ENCODE assay signal across 29 mouse cellular contexts in genomic region chr1:54452116-54452515, GRCm38 (mm10).
"Had no signal": no experiment of that assay in that cellular context is flagged by ENCODE, and none has a peak within 500 bp of the region (broad histone marks: within the 10 kb centered on the region; RNA-seq: fewer than 3 reads in every experiment).

No protein-coding gene starts in this region.

- H3K4me1 ChIP-seq: limb, embryonic 10.5 days; limb, embryonic 12.5 days; limb, embryonic 13.5 days; limb, embryonic 15.5 days; liver, embryonic 12.5 days; liver, embryonic 13.5 days; liver, embryonic 15.5 days; lung, embryonic 15.5 days; midbrain, embryonic 12.5 days; midbrain, embryonic 13.5 days; midbrain, embryonic 15.5 days had no signal

- DNase-seq: liver; liver, embryonic 13.5 days; liver, postnatal 0 days; lung, adult 18-20 months; lung, adult 2 months; lung, embryonic 14.5 days; lung, postnatal 10 days; lung, postnatal 14 days; lung, postnatal 36 days; lung, postnatal 4 days; midbrain, embryonic 14.5 days had no signal

- H3K9me3 ChIP-seq: limb, embryonic 10.5 days; limb, embryonic 12.5 days; limb, embryonic 13.5 days; limb, embryonic 15.5 days; liver, embryonic 12.5 days; liver, embryonic 13.5 days; liver, embryonic 15.5 days; lung, embryonic 15.5 days; midbrain, embryonic 10.5 days; midbrain, embryonic 12.5 days; midbrain, embryonic 13.5 days; midbrain, embryonic 15.5 days had no signal

- H3K9ac ChIP-seq: limb, embryonic 12.5 days; limb, embryonic 13.5 days; limb, embryonic 15.5 days; liver, embryonic 12.5 days; liver, embryonic 13.5 days; liver, embryonic 14.5 days; liver, embryonic 15.5 days; liver, postnatal 0 days; lung, embryonic 14.5 days; lung, embryonic 15.5 days; midbrain, embryonic 12.5 days; midbrain, embryonic 13.5 days; midbrain, embryonic 15.5 days had no signal

- H3K27me3 ChIP-seq: limb, embryonic 12.5 days; limb, embryonic 13.5 days; limb, embryonic 15.5 days; liver, embryonic 13.5 days; liver, embryonic 15.5 days; lung, embryonic 15.5 days; midbrain, embryonic 12.5 days; midbrain, embryonic 13.5 days; midbrain, embryonic 15.5 days had no signal

- H3K36me3 ChIP-seq: limb, embryonic 10.5 days; limb, embryonic 12.5 days; limb, embryonic 13.5 days; limb, embryonic 15.5 days; liver, embryonic 12.5 days; liver, embryonic 13.5 days; liver, embryonic 15.5 days; lung, embryonic 15.5 days; midbrain, embryonic 10.5 days; midbrain, embryonic 12.5 days; midbrain, embryonic 13.5 days; midbrain, embryonic 15.5 days had no signal

- H3K4me2 ChIP-seq: limb, embryonic 12.5 days; limb, embryonic 13.5 days; limb, embryonic 15.5 days; liver, embryonic 11.5 days; liver, embryonic 12.5 days; liver, embryonic 13.5 days; liver, embryonic 15.5 days; lung, embryonic 14.5 days; lung, embryonic 15.5 days; midbrain, embryonic 11.5 days; midbrain, embryonic 12.5 days; midbrain, embryonic 13.5 days; midbrain, embryonic 15.5 days had no signal

- H3K4me3 ChIP-seq: left cerebral cortex, adult 2 months; limb, embryonic 10.5 days; limb, embryonic 12.5 days; limb, embryonic 13.5 days; limb, embryonic 15.5 days; liver, embryonic 12.5 days; liver, embryonic 13.5 days; liver, embryonic 15.5 days; lung, embryonic 15.5 days; megakaryocyte, embryonic 14.5 days; midbrain, embryonic 10.5 days; midbrain, embryonic 12.5 days; midbrain, embryonic 13.5 days; midbrain, embryonic 15.5 days; myocyte had no signal

- H3K27ac ChIP-seq: left cerebral cortex, adult 2 months; limb, embryonic 10.5 days; limb, embryonic 12.5 days; limb, embryonic 13.5 days; limb, embryonic 15.5 days; liver, embryonic 12.5 days; liver, embryonic 13.5 days; liver, embryonic 14.5 days; liver, embryonic 15.5 days; lung, embryonic 15.5 days; macrophage; midbrain, embryonic 10.5 days; midbrain, embryonic 12.5 days; midbrain, embryonic 13.5 days; midbrain, embryonic 15.5 days had no signal
